Mouse (Mus musculus) olfactory bulb, adult 2 months (tissue): ENCODE results near the gene Gpnmb. TPM values are rescaled to one million over a fixed set of nuclear protein-coding genes. Genes with fewer than 3 reads are reported as not detected.

Experiments used
- H3K27ac ChIP-seq: fragments of 200-500 bp; 2 replicates; pipeline ENCODE4 v1.5.1; 2012; ENCODE audit warnings: low read depth, low read length; ENCODE audit not compliant: insufficient read depth
- H3K4me1 ChIP-seq: fragments of 200-500 bp; 2 replicates; pipeline ENCODE4 v1.6.1; 2012; ENCODE audit warnings: low read length; ENCODE audit not compliant: control insufficient read depth, insufficient read depth
- H3K4me3 ChIP-seq: fragments of 200-500 bp; 2 replicates; pipeline ENCODE4 v1.5.1; 2012; ENCODE audit warnings: mild to moderate bottlenecking, low read depth, low read length, moderate library complexity; ENCODE audit not compliant: insufficient read depth
- CTCF ChIP-seq: fragments of 200-500 bp; IDR thresholded peaks from 2 replicates; pipeline ENCODE4 v1.5.1; 2012; ENCODE audit warnings: low read depth, mild to moderate bottlenecking, low read length, moderate library complexity; ENCODE audit not compliant: insufficient read depth
- POLR2A ChIP-seq: fragments of 200-500 bp; IDR thresholded peaks from 2 replicates; pipeline ENCODE4 v1.6.1; 2012; ENCODE audit warnings: mild to moderate bottlenecking, low read depth, low read length, moderate library complexity; ENCODE audit not compliant: insufficient read depth
- WGBS: fragments of 180-500 bp; shearing (Covaris S2); methylation state at CpG from one replicate; pipeline ENCODE4 v1.1.7; 2018; 5-methylcytosine and 5-hydroxymethylcytosine counted together
- polyA plus RNA-seq: library from polyadenylated mRNA; stranded (reverse); fragments of >200 nt; gene quantifications from 2 replicates; pipeline ENCODE4 v1.2.4, GENCODE M21; 2012; ENCODE audit warnings: low replicate concordance; ENCODE audit not compliant: missing spikeins, insufficient read depth, insufficient read length

Gpnmb gene
- not detected in 2 replicates for polyA plus RNA-seq

GRCm38 (mm10) chr6:49036275-49037267, at the start of gene Gpnmb:
Gene Gpnmb (plus strand): TSS chr6:49036546.
- WGBS = 60% methylated on average over 28 of the region's 28 CpGs
- Histone ChIP-seq H3K4me3 (no peak within 1 kb of the TSS), H3K4me1 (peaks cover 4% of the 10 kb centered on the region; the same call in 1 of the 2 replicates), H3K27ac (no peak within 1 kb of the TSS)
- TF ChIP-seq CTCF (no peak), POLR2A (no peak)

- no peak for TF ChIP-seq POLR2A
- no peak for TF ChIP-seq CTCF
- WGBS = 93% methylated on average over 5 of the region's 5 CpGs
- no peak overlapping the region for H3K4me3 ChIP-seq
- H3K4me1 ChIP-seq = no peaks in the 10 kb centered on the region
- no peak overlapping the region for H3K27ac ChIP-seq
These were observed 46.4 kb upstream of the Gpnmb start for GRCm38 (mm10) chr6:48989971-48990370.

- no peak for TF ChIP-seq CTCF
- TF ChIP-seq POLR2A = no peak
- Histone ChIP-seq H3K4me3 (no peak overlapping the region), H3K27ac (no peak overlapping the region), H3K4me1 (no peaks in the 10 kb centered on the region)
- 79% methylated on average over 4 of the region's 4 CpGs for WGBS
These were observed 44.4 kb upstream of the Gpnmb start for GRCm38 (mm10) chr6:48991991-48992390.

GRCm38 (mm10) chr6:48998186-48998585, 38.2 kb upstream of the Gpnmb start:
- H3K4me1 ChIP-seq = no peaks in the 10 kb centered on the region
- WGBS = 73% methylated on average over 6 of the region's 6 CpGs
- no peak overlapping the region for H3K4me3 ChIP-seq
- no peak overlapping the region for H3K27ac ChIP-seq
- TF ChIP-seq CTCF (no peak), POLR2A (no peak)

- Histone ChIP-seq H3K4me3 (no peak overlapping the region), H3K4me1 (no peaks in the 10 kb centered on the region), H3K27ac (no peak overlapping the region)
- TF ChIP-seq CTCF = no peak
- no peak for TF ChIP-seq POLR2A
- 94% methylated on average over 4 of the region's 4 CpGs for WGBS
These were observed 37.5 kb upstream of the Gpnmb start for GRCm38 (mm10) chr6:48998796-48999195.

GRCm38 (mm10) chr6:49003381-49003780, 33.0 kb upstream of the Gpnmb start:
- no peaks in the 10 kb centered on the region for H3K4me1 ChIP-seq
- WGBS = 43% methylated on average over 4 of the region's 4 CpGs
- H3K27ac ChIP-seq = no peak overlapping the region
- no peak for TF ChIP-seq POLR2A
- TF ChIP-seq CTCF = no peak
- H3K4me3 ChIP-seq = no peak overlapping the region

- WGBS = 1% methylated on average over 9 of the region's 9 CpGs
- no peak overlapping the region for H3K27ac ChIP-seq
- TF ChIP-seq CTCF = peak; percentile 89
- TF ChIP-seq POLR2A = no peak
- 0 out of 2 replicates have a peak, but pooled peaks cover 2% of the 10 kb centered on the region for H3K4me1 ChIP-seq
- peak overlapping the region; percentile 25; the same call in 1 of the 2 replicates for H3K4me3 ChIP-seq
These were observed 28.4 kb upstream of the Gpnmb start for GRCm38 (mm10) chr6:49007981-49008380.

GRCm38 (mm10) chr6:49008420-49009160, 27.8 kb upstream of the Gpnmb start:
- Histone ChIP-seq H3K4me1 (0 out of 2 replicates have a peak, but pooled peaks cover 2% of the 10 kb centered on the region), H3K27ac (no peak overlapping the region), H3K4me3 (peak overlapping the region; percentile 25; the same call in 1 of the 2 replicates)
- no peak for TF ChIP-seq CTCF
- no peak for TF ChIP-seq POLR2A
- WGBS = 17% methylated on average over 13 of the region's 13 CpGs

GRCm38 (mm10) chr6:49009161-49009555, 27.2 kb upstream of the Gpnmb start:
- TF ChIP-seq CTCF (no peak), POLR2A (no peak)
- WGBS = 20% methylated on average over 7 of the region's 7 CpGs
- 0 out of 2 replicates have a peak, but pooled peaks cover 2% of the 10 kb centered on the region for H3K4me1 ChIP-seq
- no peak overlapping the region for H3K27ac ChIP-seq
- no peak overlapping the region for H3K4me3 ChIP-seq
